Mouse (Mus musculus) urinary bladder, adult 2 months (tissue): ENCODE measurements at regions not wholly inside any gene's neighbourhood (a gene's known extent, or its start where the extent isn't known, plus 50 kb on each side); places are given as distances from the start of the nearest gene placed in this dataset.

Source experiments
- DNase-seq: peaks from one replicate; pipeline ENCODE4 v3.0.0; 2022; ENCODE audit warnings: low spot score

DNA sequence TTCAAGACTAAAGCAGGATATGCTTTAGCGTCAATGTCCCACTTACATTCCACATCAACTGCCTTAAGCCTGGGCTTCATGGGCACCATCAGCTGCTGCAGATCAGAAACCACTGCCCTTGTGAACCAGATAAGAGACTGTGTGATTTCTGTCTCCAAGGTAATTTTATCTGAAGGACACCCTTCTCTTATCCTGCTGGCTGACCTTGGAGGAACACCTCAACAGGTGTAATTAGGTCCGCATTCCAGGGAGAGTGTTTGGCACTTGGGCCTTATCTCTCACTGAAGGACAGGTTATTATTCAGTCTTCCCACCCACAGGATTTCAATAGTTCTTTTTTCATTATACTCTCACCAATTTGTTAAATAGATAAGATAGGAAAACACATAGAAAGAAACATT, 583.1 kb upstream of the Kdm8 start:
- no peak for DNase-seq

- DNase-seq: no peak
These were observed 576.3 kb upstream of the Kdm8 start for GRCm38 (mm10) chr7:124868133-124868603.

- no peak for DNase-seq
These were observed 575.9 kb upstream of the Kdm8 start for GRCm38 (mm10) chr7:124868621-124869020.

GRCm38 (mm10) chr7:124880771-124881170, 563.7 kb upstream of the Kdm8 start:
- DNase-seq: no peak

- no peak for DNase-seq
These were observed 537.2 kb upstream of the Kdm8 start for GRCm38 (mm10) chr7:124907233-124907632.

GRCm38 (mm10) chr7:124907662-124908296, 536.7 kb upstream of the Kdm8 start:
- DNase-seq: no peak

DNA sequence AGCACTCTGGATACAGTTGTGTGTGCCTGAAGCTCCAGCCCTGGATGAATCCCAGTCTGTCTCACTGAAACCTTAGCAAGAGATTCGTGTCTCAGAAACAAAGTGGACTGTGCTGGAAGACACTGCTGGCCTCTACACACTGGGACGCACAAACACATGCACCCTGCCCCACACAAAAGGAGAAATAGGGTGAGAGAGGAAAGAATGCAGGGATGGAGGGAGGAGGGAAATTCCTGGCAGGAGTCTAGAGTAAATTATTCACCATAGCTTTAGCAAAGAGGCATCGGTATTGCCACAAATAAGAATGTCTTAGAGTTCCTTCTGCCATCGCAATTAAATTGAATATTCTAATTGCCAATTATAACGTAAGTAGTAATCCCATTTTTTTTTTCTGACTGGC, 530.4 kb upstream of the Kdm8 start:
- DNase-seq: no peak

- DNase-seq: no peak
These were observed 530.0 kb upstream of the Kdm8 start for GRCm38 (mm10) chr7:124914479-124914878.

DNA sequence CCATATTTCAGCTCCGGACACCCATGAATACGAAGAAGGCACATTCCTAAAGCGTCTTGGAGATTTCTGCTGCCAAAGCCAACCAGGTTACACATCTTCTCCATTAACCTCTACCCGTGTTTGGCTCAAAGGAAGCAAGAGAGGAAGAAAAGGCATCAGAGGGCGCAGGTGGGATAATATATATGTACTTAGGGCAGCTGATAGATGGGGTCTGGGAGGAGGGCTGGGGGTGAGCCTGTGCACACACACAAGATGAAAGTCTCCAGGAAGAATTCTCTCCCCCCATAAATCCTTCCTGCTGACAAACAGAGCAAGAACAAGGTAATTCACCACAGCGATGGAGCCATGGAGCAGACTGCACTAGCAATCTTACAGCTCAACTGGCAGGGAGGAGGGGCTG, 529.5 kb upstream of the Kdm8 start:
- DNase-seq: no peak

DNA sequence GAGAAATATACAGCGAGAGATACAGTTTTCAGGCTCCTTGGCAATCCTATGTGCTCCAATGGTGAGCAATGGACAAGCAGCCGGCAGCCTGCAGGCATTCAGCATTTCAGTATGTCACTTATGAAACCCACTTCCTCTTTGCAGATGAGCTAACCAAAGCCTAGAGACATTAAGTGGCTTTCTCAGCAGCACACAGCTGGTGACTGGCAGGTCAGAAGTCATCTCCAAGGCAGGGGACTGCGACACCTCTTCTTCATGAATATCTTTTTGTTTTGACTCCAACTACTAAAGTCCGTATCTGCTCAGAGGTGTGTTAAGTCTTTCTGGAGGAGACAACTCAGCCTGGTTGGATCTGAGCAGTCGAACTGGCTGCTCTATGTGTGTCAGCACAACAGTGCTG, 528.8 kb upstream of the Kdm8 start:
- DNase-seq: no peak

- DNase-seq: no peak
These were observed 526.8 kb upstream of the Kdm8 start for GRCm38 (mm10) chr7:124917606-124918120.

- DNase-seq: no peak
These were observed 521.7 kb upstream of the Kdm8 start for GRCm38 (mm10) chr7:124922806-124923205.

GRCm38 (mm10) chr7:124933573-124933972, 510.9 kb upstream of the Kdm8 start:
- no peak for DNase-seq

DNA sequence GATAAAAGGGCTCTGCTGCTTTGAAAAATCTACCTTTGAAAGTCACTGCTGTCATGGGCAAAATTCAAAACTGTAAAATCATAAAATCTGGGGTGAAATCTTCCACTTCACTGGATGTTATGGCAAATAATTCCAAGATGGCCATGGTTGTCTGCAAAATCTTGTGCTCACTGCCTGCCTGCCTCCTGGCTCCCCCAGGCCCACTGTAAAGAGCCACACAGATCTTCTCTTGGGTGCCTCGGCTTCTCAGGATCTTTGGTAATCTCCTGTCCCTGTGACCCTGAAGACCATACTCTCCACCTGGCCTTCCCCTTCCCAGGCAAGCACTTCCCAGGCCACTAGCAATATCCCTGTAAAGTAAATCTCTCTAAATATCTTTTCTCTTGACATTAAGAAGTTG, 505.1 kb upstream of the Kdm8 start:
- no peak for DNase-seq

DNA sequence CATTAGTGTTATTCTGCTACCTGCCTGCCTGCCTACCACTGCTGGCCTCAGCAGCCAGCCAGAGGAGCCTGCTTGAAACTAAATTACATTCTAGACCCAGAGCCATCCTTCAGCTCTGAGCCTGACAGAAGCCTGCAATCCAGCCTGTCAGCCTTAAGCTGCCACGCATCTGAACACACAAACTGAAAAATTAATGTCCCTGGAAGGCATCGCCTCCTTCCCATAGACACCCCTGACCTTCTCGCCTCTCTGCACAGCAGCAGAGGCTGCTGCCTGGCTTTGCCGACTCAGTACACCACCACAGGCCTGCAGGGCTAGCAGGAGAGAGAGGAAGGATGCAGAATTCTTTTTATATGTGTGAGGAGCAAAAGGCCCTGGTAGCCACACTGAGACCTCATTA, 502.9 kb upstream of the Kdm8 start:
- no peak for DNase-seq

GRCm38 (mm10) chr7:124946424-124946823, 498.1 kb upstream of the Kdm8 start:
- DNase-seq: no peak

DNA sequence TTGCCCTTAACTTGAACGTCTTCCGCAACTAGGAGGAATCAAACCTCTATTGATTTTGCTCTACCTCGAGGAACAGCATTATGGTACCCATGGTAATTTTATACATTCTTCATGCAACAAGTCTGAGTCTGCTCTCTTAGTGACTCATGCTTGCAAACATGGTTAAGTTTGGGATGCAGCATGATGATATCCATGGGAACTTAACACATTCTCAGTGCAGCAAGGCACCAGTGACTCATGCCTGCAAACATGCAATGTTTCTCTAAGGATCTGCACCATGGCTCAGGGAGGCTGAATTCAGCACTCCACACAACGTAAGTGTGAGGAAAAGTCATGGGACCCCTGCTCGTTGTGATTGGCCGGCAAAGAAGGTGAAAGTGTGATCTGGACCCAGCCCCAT, 487.1 kb upstream of the Kdm8 start:
- no peak for DNase-seq

DNA sequence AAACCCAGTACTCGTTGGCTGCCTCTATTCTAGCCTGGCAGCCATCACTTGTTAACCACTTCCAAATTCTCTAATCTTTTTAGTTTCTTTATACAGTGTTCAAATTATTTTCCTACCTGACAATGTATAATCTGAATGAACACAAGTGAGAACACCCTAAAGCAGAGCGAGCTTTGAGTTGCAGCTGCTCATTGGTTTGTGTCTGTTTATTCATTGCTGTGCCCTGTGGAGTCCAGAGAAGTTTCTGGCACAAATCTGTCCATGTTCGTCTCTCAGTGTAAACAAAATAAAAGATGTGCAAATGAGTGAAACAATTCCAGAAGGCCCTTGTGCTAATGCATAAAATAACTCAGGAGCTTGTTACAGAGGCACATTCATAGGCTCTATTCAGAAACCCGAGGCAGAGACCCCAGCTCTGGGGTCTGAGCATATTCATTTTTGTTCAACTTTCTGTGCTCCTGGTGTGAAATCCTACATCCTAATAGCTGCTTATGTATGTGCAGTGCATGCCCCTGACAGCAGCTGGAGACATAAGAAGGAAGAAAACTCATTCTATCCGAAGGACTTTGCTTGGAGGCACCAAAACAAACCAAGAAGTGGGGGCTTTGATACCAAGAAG, 469.5 kb upstream of the Kdm8 start:
- no peak for DNase-seq

DNA sequence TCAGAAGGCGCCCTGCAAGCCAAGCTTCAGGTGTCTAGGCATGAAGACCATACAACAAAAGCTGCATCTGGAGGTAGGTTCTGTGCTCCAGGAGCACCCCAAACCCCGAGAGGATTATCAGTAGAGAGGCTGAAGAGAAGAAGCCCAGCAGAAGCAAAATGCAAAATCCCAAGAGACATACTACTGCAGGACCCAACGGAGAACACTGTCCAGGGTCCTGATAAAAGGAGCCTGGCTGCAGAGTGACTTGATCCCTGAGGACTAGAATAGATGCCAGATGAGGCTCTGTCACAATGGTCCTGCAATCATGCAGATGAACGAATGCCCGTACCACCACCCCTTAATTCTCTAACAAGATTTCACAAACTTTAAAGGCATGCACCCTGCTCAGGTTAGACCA, 455.0 kb upstream of the Kdm8 start:
- no peak for DNase-seq

DNA sequence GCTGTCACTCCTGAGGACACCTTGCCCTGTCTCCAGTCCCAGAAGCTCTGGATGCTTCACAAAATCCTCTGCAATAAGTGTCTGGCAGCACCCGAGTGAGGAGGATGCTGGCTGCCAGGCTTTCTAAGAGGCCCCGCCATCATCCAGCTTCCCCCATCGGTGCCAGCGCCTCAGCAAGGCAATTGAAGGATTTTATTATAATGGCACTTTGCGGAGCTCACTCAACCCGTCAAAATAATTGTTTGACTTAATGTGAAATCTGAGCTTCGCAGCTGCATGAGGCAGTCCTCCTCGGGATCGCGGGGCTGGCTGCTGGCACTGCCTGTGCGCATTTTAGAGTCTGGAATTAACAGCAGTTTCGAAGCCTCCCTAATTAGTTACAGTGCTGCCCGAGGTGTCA, 453.8 kb upstream of the Kdm8 start:
- no peak for DNase-seq

- no peak for DNase-seq
These were observed 447.9 kb upstream of the Kdm8 start for GRCm38 (mm10) chr7:124996538-124996937.

- no peak for DNase-seq
These were observed 443.8 kb upstream of the Kdm8 start for GRCm38 (mm10) chr7:125000669-125001068.

DNA sequence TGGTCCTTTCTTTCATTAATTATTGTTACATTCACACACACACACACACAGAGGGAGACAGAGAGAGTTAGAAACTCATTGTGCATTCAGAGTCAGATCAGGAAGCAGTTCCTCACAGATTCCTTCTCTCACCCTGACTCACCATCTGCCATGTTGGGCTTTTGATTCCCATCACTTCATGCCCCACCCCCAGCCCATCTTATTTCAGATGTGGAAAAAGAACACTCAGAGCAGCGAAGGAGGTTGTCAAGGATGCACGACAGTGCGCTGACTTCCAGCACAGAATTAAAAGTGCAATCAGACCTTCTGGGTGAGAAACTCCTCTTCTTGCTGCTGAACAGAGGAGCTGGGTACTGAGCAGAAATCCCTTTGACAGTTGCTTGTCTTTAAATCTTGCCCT, 438.8 kb upstream of the Kdm8 start:
- DNase-seq: no peak

- DNase-seq: no peak
These were observed 425.2 kb upstream of the Kdm8 start for GRCm38 (mm10) chr7:125019259-125019658.
